Mouse (Mus musculus): ENCODE data around the gene Pwp2. TPM values are rescaled to one million over a fixed set of nuclear protein-coding genes. Genes with fewer than 3 reads are reported as not detected.

Gene Pwp2
- total and polyA plus RNA-seq, 3 experiments = 41.2 to 49.9 (median 43.0) TPM

GRCm38 (mm10) chr10:78135947-78136346 lies 49.0 kb downstream of the Pwp2 start:
- in situ Hi-C loops (cut with MboI; ENCODE audit: low pct_ligation_motif_present, low pct_unique_long_range_greater_than_20kb, low sequenced_read_pairs) (no loop called here), dilution Hi-C loops (cut with MboI; ENCODE audit: extremely low pct_ligation_motif_present, extremely low pct_unique_long_range_greater_than_20kb, low sequenced_read_pairs) (no loop called here)
- Histone ChIP-seq H3K4me2 (ENCODE audit: insufficient read depth, low read depth, poor library complexity, severe bottlenecking) (no peak overlapping the region), H3K79me2 (replicated peaks; ENCODE audit: control insufficient read depth, extremely low read depth, insufficient read depth, poor library complexity, severe bottlenecking) (no peaks in the 10 kb centered on the region), H3K36me3 (replicated peaks in 1 of 2; ENCODE audit: control insufficient read depth in 1 of 2, insufficient read depth in 1 of 2, low read length in 1 of 2) (no peaks in the 10 kb centered on the region), H3K27ac (ENCODE audit: insufficient read depth, low read depth) (no peak overlapping the region), H3K9me3 (replicated peaks; ENCODE audit: low read length) (peaks cover 6% of the 10 kb centered on the region), H3K4me1 (ENCODE audit: control insufficient read depth in 1 of 2, insufficient read depth in 2 of 2) (peaks cover 36 to 45% of the 10 kb centered on the region in 2 experiments), H3K27me3 (replicated peaks) (peaks cover 18% of the 10 kb centered on the region), H3K4me3 (replicated peaks in 1 of 3; ENCODE audit: low read depth in 2 of 3, low read length in 2 of 3, poor library complexity in 1 of 3) (no peak overlapping the region), H3K9ac (ENCODE audit: insufficient read depth, low read depth) (no peak overlapping the region)
- TF ChIP-seq BHLHE40 (IDR thresholded peaks at IDR 0.05; ENCODE audit: low read depth, low read length) (peak; percentile 73), RAD21 (IDR thresholded peaks at IDR 0.05; ENCODE audit: low read depth, low read length) (no peak)
- no peak for DNase-seq (ENCODE audit: extremely low read depth)

- peaks cover 6% of the 10 kb centered on the region for H3K9me3 ChIP-seq (replicated peaks; ENCODE audit: low read length)
- peak; percentile 51 for DNase-seq (ENCODE audit: extremely low read depth)
- H3K9ac ChIP-seq (ENCODE audit: insufficient read depth, low read depth) = no peak overlapping the region
- H3K4me1 ChIP-seq (ENCODE audit: control insufficient read depth in 1 of 2, insufficient read depth in 2 of 2) = peaks cover 36 to 46% of the 10 kb centered on the region in 2 experiments
- peak overlapping the region; percentile 38; the same call in 1 of the 2 replicates for H3K4me2 ChIP-seq (ENCODE audit: insufficient read depth, low read depth, poor library complexity, severe bottlenecking)
- H3K36me3 ChIP-seq (replicated peaks in 1 of 2; ENCODE audit: control insufficient read depth in 1 of 2, insufficient read depth in 1 of 2, low read length in 1 of 2) = no peaks in the 10 kb centered on the region
- in situ Hi-C loops (cut with MboI; ENCODE audit: low pct_ligation_motif_present, low pct_unique_long_range_greater_than_20kb, low sequenced_read_pairs) (no loop called here), dilution Hi-C loops (cut with MboI; ENCODE audit: extremely low pct_ligation_motif_present, extremely low pct_unique_long_range_greater_than_20kb, low sequenced_read_pairs) (no loop called here)
- H3K27ac ChIP-seq (ENCODE audit: insufficient read depth, low read depth) = no peak overlapping the region
- peaks cover 22% of the 10 kb centered on the region for H3K27me3 ChIP-seq (replicated peaks)
- H3K4me3 ChIP-seq (replicated peaks in 1 of 3; ENCODE audit: low read depth in 2 of 3, low read length in 2 of 3, poor library complexity in 1 of 3) = no peak overlapping the region
- TF ChIP-seq ELF1 (IDR thresholded peaks at IDR 0.05; ENCODE audit: low read depth, low read length) (no peak), BHLHE40 (IDR thresholded peaks at IDR 0.05; ENCODE audit: low read depth, low read length) (0 out of 2 replicates have a peak, but pooled peaks have one; percentile 4)
- H3K79me2 ChIP-seq (replicated peaks; ENCODE audit: control insufficient read depth, extremely low read depth, insufficient read depth, poor library complexity, severe bottlenecking) = no peaks in the 10 kb centered on the region
Measured at GRCm38 (mm10) chr10:78134975-78135798, 49.8 kb downstream of the Pwp2 start.

GRCm38 (mm10) chr10:78134400-78134799 lies 50.5 kb downstream of the Pwp2 start:
- peak overlapping the region; percentile 38 for H3K4me2 ChIP-seq (ENCODE audit: insufficient read depth, low read depth, poor library complexity, severe bottlenecking)
- in situ Hi-C loops (cut with MboI; ENCODE audit: low pct_ligation_motif_present, low pct_unique_long_range_greater_than_20kb, low sequenced_read_pairs) (no loop called here), dilution Hi-C loops (cut with MboI; ENCODE audit: extremely low pct_ligation_motif_present, extremely low pct_unique_long_range_greater_than_20kb, low sequenced_read_pairs) (no loop called here)
- peak; percentile 48 for TF ChIP-seq ETS1 (conservative IDR thresholded peaks at IDR 0.05; ENCODE audit: low read depth, low read length)
- no peak for TF ChIP-seq GABPA (IDR thresholded peaks at IDR 0.05; ENCODE audit: insufficient replicate concordance, low read depth, low read length)
- TF ChIP-seq SIN3A (IDR thresholded peaks at IDR 0.05; ENCODE audit: low read length) = no peak
- TF ChIP-seq MXI1 (IDR thresholded peaks at IDR 0.05; ENCODE audit: low read depth, low read length) = no peak
- 0 out of 2 replicates have a peak, but pooled peaks have one; percentile 39 for TF ChIP-seq CHD2 (IDR thresholded peaks at IDR 0.05; ENCODE audit: low read length)
- no peak for TF ChIP-seq RCOR1 (conservative IDR thresholded peaks at IDR 0.05; ENCODE audit: low read depth, low read length)
- H3K4me1 ChIP-seq (ENCODE audit: control insufficient read depth in 1 of 2, insufficient read depth in 2 of 2) = peaks cover 36 to 51% of the 10 kb centered on the region in 2 experiments
- peaks cover 6% of the 10 kb centered on the region for H3K9me3 ChIP-seq (replicated peaks; ENCODE audit: low read length)
- no peaks in the 10 kb centered on the region for H3K79me2 ChIP-seq (replicated peaks; ENCODE audit: control insufficient read depth, extremely low read depth, insufficient read depth, poor library complexity, severe bottlenecking)
- peaks cover 22% of the 10 kb centered on the region for H3K27me3 ChIP-seq (replicated peaks)
- no peak overlapping the region for H3K9ac ChIP-seq (ENCODE audit: insufficient read depth, low read depth)
- no peak overlapping the region for H3K27ac ChIP-seq (ENCODE audit: insufficient read depth, low read depth)
- peak; percentile 61 for DNase-seq (ENCODE audit: extremely low read depth)
- peak overlapping the region in 1 of 3 experiments; percentile 42 for H3K4me3 ChIP-seq (replicated peaks in 1 of 3; ENCODE audit: low read depth in 2 of 3, low read length in 2 of 3, poor library complexity in 1 of 3)
- H3K36me3 ChIP-seq (replicated peaks in 1 of 2; ENCODE audit: control insufficient read depth in 1 of 2, insufficient read depth in 1 of 2, low read length in 1 of 2) = no peaks in the 10 kb centered on the region
